Mouse (Mus musculus): ENCODE measurements at regions not wholly inside any gene's neighbourhood (a gene's known extent, or its start where the extent isn't known, plus 50 kb on each side); places are given as distances from the start of the nearest gene placed in this dataset.

DNA sequence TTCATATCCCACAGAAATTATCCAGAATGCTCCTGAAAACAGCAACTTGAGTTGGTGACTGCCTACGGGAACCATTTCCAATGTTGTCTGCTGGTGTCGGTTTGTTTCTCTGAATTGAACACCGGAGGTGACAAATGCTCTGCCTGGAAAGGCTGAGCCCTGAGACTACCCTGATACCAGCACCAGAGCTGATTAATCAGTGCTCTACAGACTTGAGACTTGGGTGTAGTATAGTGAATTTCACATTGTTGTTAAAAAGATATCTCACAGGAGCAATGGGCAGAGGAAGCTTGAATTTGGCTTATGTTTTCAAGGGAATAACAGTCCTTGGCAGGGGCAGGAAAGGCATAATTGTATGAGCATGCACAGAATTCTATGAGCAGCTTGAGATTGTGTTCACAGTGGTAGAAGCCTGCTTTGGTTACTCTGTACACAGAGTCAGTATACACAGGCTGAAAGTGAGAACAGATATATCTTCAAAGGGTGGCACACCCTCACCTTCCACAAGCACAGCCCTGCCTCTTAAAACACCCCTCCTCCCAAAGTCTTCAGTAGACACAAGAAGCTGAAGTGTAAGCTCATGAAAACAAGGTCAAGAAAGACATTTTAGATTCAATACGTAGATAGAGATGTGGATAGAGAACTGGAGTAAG is 447.1 kb downstream of the Meis1 start:
- TF ChIP-seq POLR2A (IDR thresholded peaks at IDR 0.05; ENCODE audit: low read depth, low read length) (no peak), CTCF (IDR thresholded peaks at IDR 0.05; ENCODE audit: extremely low read depth, insufficient read depth, insufficient read length, insufficient replicate concordance) (no peak)

Measured in spleen, adult 2 months (tissue).